Mouse (Mus musculus): ENCODE results near the gene Lrch1. TPM values are rescaled to one million over a fixed set of nuclear protein-coding genes. Genes with fewer than 3 reads are reported as not detected.

Gene Lrch1
- total RNA-seq, 1 experiment = 3.3 TPM

DNA sequence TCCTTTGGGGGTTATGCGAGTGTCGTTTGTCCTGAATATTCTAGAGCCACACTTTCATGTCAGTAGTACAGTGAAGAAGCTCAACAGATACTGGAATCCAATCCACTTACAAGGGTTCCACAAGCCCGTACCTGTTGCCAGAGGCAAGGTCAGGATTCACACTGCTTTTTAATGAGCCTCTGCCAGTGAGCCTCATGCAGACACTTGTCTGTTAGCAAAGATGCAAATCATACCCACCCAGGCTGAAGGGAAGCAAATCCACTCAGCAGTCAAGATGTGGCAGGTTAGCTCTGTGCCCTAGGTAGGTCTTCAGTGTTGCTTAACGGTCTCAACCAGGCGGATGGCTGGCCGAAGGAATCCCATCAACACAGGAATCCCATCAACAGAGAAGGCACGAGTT is 62.8 kb downstream of the Lrch1 start:
- DNase-seq (ENCODE audit: low read depth, low spot score) = no peak
- H3K9me3 ChIP-seq (ENCODE audit: control insufficient read depth, insufficient read depth, low read depth, low read length) = no peaks in the 10 kb centered on the region
- no peak overlapping the region for H3K4me3 ChIP-seq (ENCODE audit: insufficient read depth in 1 of 2, low read depth in 1 of 2, low read length in 2 of 2, poor library complexity in 1 of 2, severe bottlenecking in 1 of 2)
- peaks cover 4 to 8% of the 10 kb centered on the region in 2 experiments for H3K4me1 ChIP-seq (ENCODE audit: control insufficient read depth in 2 of 2, insufficient read depth in 2 of 2, low read length in 2 of 2, poor library complexity in 1 of 2)
- H3K9ac ChIP-seq (ENCODE audit: insufficient read depth, low read depth, low read length, poor library complexity, severe bottlenecking) = no peak overlapping the region
- H3K27ac ChIP-seq (ENCODE audit: insufficient read depth, low read depth, low read length, poor library complexity, severe bottlenecking) = no peak overlapping the region
- in situ Hi-C loops (cut with MboI; ENCODE audit: low sequenced_read_pairs in 2 of 2, unreplicated experiment in 2 of 2) = no loop called here
- H3K36me3 ChIP-seq (ENCODE audit: control insufficient read depth, insufficient read depth, low read length, poor library complexity, severe bottlenecking) = no peaks in the 10 kb centered on the region
- TF ChIP-seq CHD2 (IDR thresholded peaks at IDR 0.05; ENCODE audit: low read depth, low read length) (no peak), ZC3H11A (IDR thresholded peaks at IDR 0.05; ENCODE audit: borderline replicate concordance, low read depth, low read length) (no peak), HCFC1 (IDR thresholded peaks at IDR 0.05; ENCODE audit: borderline replicate concordance, insufficient read depth, low read length) (no peak), ZNF384 (IDR thresholded peaks at IDR 0.05; ENCODE audit: low read depth, low read length) (no peak), MAFK (IDR thresholded peaks at IDR 0.05; ENCODE audit: insufficient read depth, low read depth, low read length) (no peak)

GRCm38 (mm10) chr14:74884024-74884680 is 63.5 kb downstream of the Lrch1 start:
- TF ChIP-seq HCFC1 (IDR thresholded peaks at IDR 0.05; ENCODE audit: borderline replicate concordance, insufficient read depth, low read length) = no peak
- TF ChIP-seq ZNF384 (IDR thresholded peaks at IDR 0.05; ENCODE audit: low read depth, low read length) = no peak
- TF ChIP-seq ZC3H11A (IDR thresholded peaks at IDR 0.05; ENCODE audit: borderline replicate concordance, low read depth, low read length) = no peak
- no peak for TF ChIP-seq MAFK (IDR thresholded peaks at IDR 0.05; ENCODE audit: insufficient read depth, low read depth, low read length)
- no peak for TF ChIP-seq CHD2 (IDR thresholded peaks at IDR 0.05; ENCODE audit: low read depth, low read length)
- DNase-seq (ENCODE audit: low read depth, low spot score) = no peak
- no peak overlapping the region for H3K9ac ChIP-seq (ENCODE audit: insufficient read depth, low read depth, low read length, poor library complexity, severe bottlenecking)
- no peak overlapping the region for H3K4me3 ChIP-seq (ENCODE audit: insufficient read depth in 1 of 2, low read depth in 1 of 2, low read length in 2 of 2, poor library complexity in 1 of 2, severe bottlenecking in 1 of 2)
- H3K9me3 ChIP-seq (ENCODE audit: control insufficient read depth, insufficient read depth, low read depth, low read length) = no peaks in the 10 kb centered on the region
- peaks cover 4 to 8% of the 10 kb centered on the region in 2 experiments for H3K4me1 ChIP-seq (ENCODE audit: control insufficient read depth in 2 of 2, insufficient read depth in 2 of 2, low read length in 2 of 2, poor library complexity in 1 of 2)
- H3K27ac ChIP-seq (ENCODE audit: insufficient read depth, low read depth, low read length, poor library complexity, severe bottlenecking) = no peak overlapping the region
- H3K36me3 ChIP-seq (ENCODE audit: control insufficient read depth, insufficient read depth, low read length, poor library complexity, severe bottlenecking) = no peaks in the 10 kb centered on the region
- in situ Hi-C loops (cut with MboI; ENCODE audit: low sequenced_read_pairs in 2 of 2, unreplicated experiment in 2 of 2) = no loop called here

GRCm38 (mm10) chr14:74883204-74883603 is 64.5 kb downstream of the Lrch1 start:
- no peak for DNase-seq (ENCODE audit: low read depth, low spot score)
- Histone ChIP-seq H3K27ac (ENCODE audit: insufficient read depth, low read depth, low read length, poor library complexity, severe bottlenecking) (no peak overlapping the region), H3K4me3 (ENCODE audit: insufficient read depth in 1 of 2, low read depth in 1 of 2, low read length in 2 of 2, poor library complexity in 1 of 2, severe bottlenecking in 1 of 2) (no peak overlapping the region), H3K36me3 (ENCODE audit: control insufficient read depth, insufficient read depth, low read length, poor library complexity, severe bottlenecking) (no peaks in the 10 kb centered on the region), H3K9ac (ENCODE audit: insufficient read depth, low read depth, low read length, poor library complexity, severe bottlenecking) (no peak overlapping the region), H3K9me3 (ENCODE audit: control insufficient read depth, insufficient read depth, low read depth, low read length) (no peaks in the 10 kb centered on the region), H3K4me1 (ENCODE audit: control insufficient read depth in 2 of 2, insufficient read depth in 2 of 2, low read length in 2 of 2, poor library complexity in 1 of 2) (peaks cover 4 to 8% of the 10 kb centered on the region in 2 experiments)
- TF ChIP-seq ZC3H11A (IDR thresholded peaks at IDR 0.05; ENCODE audit: borderline replicate concordance, low read depth, low read length) = no peak
- TF ChIP-seq ZNF384 (IDR thresholded peaks at IDR 0.05; ENCODE audit: low read depth, low read length) = no peak
- no peak for TF ChIP-seq MAFK (IDR thresholded peaks at IDR 0.05; ENCODE audit: insufficient read depth, low read depth, low read length)
- TF ChIP-seq HCFC1 (IDR thresholded peaks at IDR 0.05; ENCODE audit: borderline replicate concordance, insufficient read depth, low read length) = no peak
- no peak for TF ChIP-seq CHD2 (IDR thresholded peaks at IDR 0.05; ENCODE audit: low read depth, low read length)
- in situ Hi-C loops (cut with MboI; ENCODE audit: low sequenced_read_pairs in 2 of 2, unreplicated experiment in 2 of 2) = no loop called here

GRCm38 (mm10) chr14:74882754-74883153 is 64.9 kb downstream of the Lrch1 start:
- Histone ChIP-seq H3K27ac (ENCODE audit: insufficient read depth, low read depth, low read length, poor library complexity, severe bottlenecking) (no peak overlapping the region), H3K36me3 (ENCODE audit: control insufficient read depth, insufficient read depth, low read length, poor library complexity, severe bottlenecking) (no peaks in the 10 kb centered on the region), H3K9ac (ENCODE audit: insufficient read depth, low read depth, low read length, poor library complexity, severe bottlenecking) (no peak overlapping the region), H3K9me3 (ENCODE audit: control insufficient read depth, insufficient read depth, low read depth, low read length) (no peaks in the 10 kb centered on the region), H3K4me1 (ENCODE audit: control insufficient read depth in 2 of 2, insufficient read depth in 2 of 2, low read length in 2 of 2, poor library complexity in 1 of 2) (peaks cover 6 to 8% of the 10 kb centered on the region in 2 experiments), H3K4me3 (ENCODE audit: insufficient read depth in 1 of 2, low read depth in 1 of 2, low read length in 2 of 2, poor library complexity in 1 of 2, severe bottlenecking in 1 of 2) (no peak overlapping the region)
- TF ChIP-seq CHD2 (IDR thresholded peaks at IDR 0.05; ENCODE audit: low read depth, low read length) (no peak), HCFC1 (IDR thresholded peaks at IDR 0.05; ENCODE audit: borderline replicate concordance, insufficient read depth, low read length) (no peak), MAFK (IDR thresholded peaks at IDR 0.05; ENCODE audit: insufficient read depth, low read depth, low read length) (no peak), ZNF384 (IDR thresholded peaks at IDR 0.05; ENCODE audit: low read depth, low read length) (no peak), ZC3H11A (IDR thresholded peaks at IDR 0.05; ENCODE audit: borderline replicate concordance, low read depth, low read length) (no peak)
- no peak for DNase-seq (ENCODE audit: low read depth, low spot score)
- in situ Hi-C loops (cut with MboI; ENCODE audit: low sequenced_read_pairs in 2 of 2, unreplicated experiment in 2 of 2) = no loop called here

All from ES-E14 (cell line).